Comparison of ENCODE assay signal across 8 mouse cellular contexts in genomic region chr10:118121937-118122285, GRCm38 (mm10). TPM values are rescaled to one million over a fixed set of nuclear protein-coding genes. Genes with fewer than 3 reads are reported as not detected.
DNase-seq lines count a peak whose midpoint lies in the region; ATAC-seq and TF ChIP-seq lines count a peak whose summit lies in the region.

No protein-coding gene starts in this region.

- intact Hi-C loops in gastrocnemius, adult 2 months (cut with DNase I), result no loop called here
- intact Hi-C loops in gastrocnemius, postnatal 36 days (cut with DNase I), result no loop called here

- ATAC-seq in embryonic facial prominence, embryonic 14.5 days (ENCODE audit: low read depth), result peak; percentile 95

- H3K27ac ChIP-seq in gastrocnemius, adult 2 months, result peak overlapping the region; percentile 60
- peak overlapping the region; percentile 53 for H3K27ac ChIP-seq in embryonic facial prominence, embryonic 14.5 days (replicated peaks; ENCODE audit: low read depth, low read length)

- no peaks in the 10 kb centered on the region for H3K27me3 ChIP-seq in embryonic facial prominence, embryonic 14.5 days (replicated peaks; ENCODE audit: control insufficient read depth, insufficient read depth, low read length)

- WGBS in embryonic facial prominence, embryonic 14.5 days, result 30% methylated on average over 13 of the region's 13 CpGs

- TF ChIP-seq CTCF in gastrocnemius, adult 2 months (IDR thresholded peaks at IDR 0.05), result no peak

- DNase-seq in gastrocnemius, adult 2 months, result peak; percentile 26
- no peak for DNase-seq in gastrocnemius, postnatal 36 days
- peak; percentile 68 to 70 for DNase-seq in B cell, adult 2 months
- DNase-seq in embryonic facial prominence, embryonic 14.5 days (ENCODE audit: low spot score), result peak; percentile 90
- DNase-seq in layer of hippocampus, adult 18-20 months (ENCODE audit: low spot score in 2 of 2), result peak; percentile 17 to 50
- DNase-seq in retina, embryonic 14.5 days (ENCODE audit: low spot score), result peak; percentile 56
- DNase-seq in kidney, adult 11 months, result no peak
- DNase-seq in kidney, postnatal 25 days, result no peak

- H3K4me2 ChIP-seq in embryonic facial prominence, embryonic 14.5 days (ENCODE audit: low read depth, low read length), result peak overlapping the region; percentile 28; the same call in 1 of the 2 replicates

- no peaks in the 10 kb centered on the region for H3K36me3 ChIP-seq in embryonic facial prominence, embryonic 14.5 days (ENCODE audit: control insufficient read depth, insufficient read depth, low read length)

- peaks cover 3% of the 10 kb centered on the region; the same call in 1 of the 2 replicates for H3K4me1 ChIP-seq in embryonic facial prominence, embryonic 14.5 days (ENCODE audit: control insufficient read depth, insufficient read depth, low read length)

- H3K4me3 ChIP-seq in gastrocnemius, adult 2 months, result peak overlapping the region; percentile 46
- H3K4me3 ChIP-seq in embryonic facial prominence, embryonic 14.5 days (ENCODE audit: low read depth, low read length), result no peak overlapping the region

- no peak overlapping the region for H3K9ac ChIP-seq in embryonic facial prominence, embryonic 14.5 days (ENCODE audit: low read depth, low read length)

- H3K9me3 ChIP-seq in embryonic facial prominence, embryonic 14.5 days (ENCODE audit: control insufficient read depth, low read length), result no peaks in the 10 kb centered on the region

RNA-seq across cellular contexts. Expression of gene Mdm1, which starts 19.7 kb away (rescaled TPM):
- total RNA-seq in gastrocnemius, adult 2 months (2021), result 1 to 10 TPM; 1.7 to 2.6 TPM
- total RNA-seq in gastrocnemius, postnatal 36 days (2021), result 1 to 10 TPM; 1.9 to 3.0 TPM
- 27.2 and 31.7 TPM in 2 replicates for polyA plus RNA-seq in embryonic facial prominence, embryonic 14.5 days (2014; fragmentation: Nextera tagmentation; extraction: Ambion mirVana)
- 1 to 10 TPM; 7.3 to 7.7 TPM for total RNA-seq in layer of hippocampus, adult 18-20 months (2021)

Comparison
In these comparisons a context has a peak if more than half of its experiments do, and no peak if none do; other contexts are left out.
1. DNase-seq: peak in gastrocnemius, adult 2 months (single experiment), B cell, adult 2 months (2 of 2), embryonic facial prominence, embryonic 14.5 days (single experiment), layer of hippocampus, adult 18-20 months (2 of 2) and retina, embryonic 14.5 days (single experiment); none in gastrocnemius, postnatal 36 days (0 of 2), kidney, adult 11 months (single experiment) and kidney, postnatal 25 days (0 of 2).